Mouse (Mus musculus): ENCODE data around the gene 9130008F23Rik. TPM values are rescaled to one million over a fixed set of nuclear protein-coding genes. Genes with fewer than 3 reads are reported as not detected.

The 9130008F23Rik gene
- polyA plus RNA-seq (2016; fragmentation: Nextera tagmentation; extraction: Ambion mirVana), result 1.1 and 1.5 TPM in 2 replicates

DNA sequence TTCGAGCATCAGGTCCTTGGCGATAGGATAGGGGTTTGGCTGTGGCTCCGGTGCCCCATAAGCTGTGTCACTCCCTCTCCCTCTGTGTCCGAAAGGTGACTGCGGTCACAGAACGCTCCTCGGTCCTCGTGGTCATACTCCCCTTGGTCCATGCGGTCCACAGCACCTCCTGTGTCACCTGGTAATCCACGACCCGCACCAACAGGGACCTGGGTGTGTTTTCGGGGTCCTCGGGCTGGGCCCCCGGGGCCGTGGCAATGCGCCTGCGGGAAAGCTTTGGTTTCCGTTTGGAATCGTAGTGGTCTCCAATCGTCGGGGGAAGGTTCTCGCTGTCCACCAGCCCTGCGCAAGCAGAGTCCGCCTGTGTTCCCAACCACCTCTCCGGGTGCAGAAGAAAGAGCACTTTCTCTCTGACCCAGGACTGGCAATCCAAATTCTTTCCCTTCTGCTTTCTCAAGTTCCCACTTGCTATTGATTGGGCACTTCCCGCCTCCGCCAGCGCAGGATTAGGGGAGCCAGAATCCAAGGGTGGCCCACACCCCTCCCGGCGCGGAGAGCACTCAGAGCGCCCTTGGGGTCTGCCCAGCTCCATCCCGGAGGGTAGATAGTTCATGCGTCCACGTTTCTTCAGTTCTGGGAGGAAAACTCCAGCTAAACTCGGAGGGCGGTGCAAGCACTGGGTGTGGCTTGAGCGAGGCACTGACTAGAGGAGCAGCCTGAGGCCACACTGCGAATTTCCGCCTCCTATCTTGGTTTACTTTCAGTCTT is at the start of gene 9130008F23Rik:
TSS of gene 9130008F23Rik (minus strand) at position 636 of the 768 bp plus-strand sequence.
- H3K36me3 ChIP-seq, result no peaks in the 10 kb centered on the region
- peak within 1 kb of the TSS; percentile 87 for H3K4me2 ChIP-seq
- no peak within 1 kb of the TSS for H3K27ac ChIP-seq
- no peaks in the 10 kb centered on the region for H3K9me3 ChIP-seq
- under 1% methylated on average over 40 of the region's 40 CpGs for WGBS
- peak within 1 kb of the TSS; percentile 66 for H3K9ac ChIP-seq (replicated peaks)
- peak within 1 kb of the TSS; percentile 59 for H3K4me3 ChIP-seq (replicated peaks)
- peak; percentile 72 for ATAC-seq (ENCODE audit: insufficient number of reproducible peaks, insufficient read depth, low FRiP score, low TSS enrichment, low read depth)
- H3K27me3 ChIP-seq, result no peaks in the 10 kb centered on the region
- H3K4me1 ChIP-seq (replicated peaks), result no peaks in the 10 kb centered on the region

DNA sequence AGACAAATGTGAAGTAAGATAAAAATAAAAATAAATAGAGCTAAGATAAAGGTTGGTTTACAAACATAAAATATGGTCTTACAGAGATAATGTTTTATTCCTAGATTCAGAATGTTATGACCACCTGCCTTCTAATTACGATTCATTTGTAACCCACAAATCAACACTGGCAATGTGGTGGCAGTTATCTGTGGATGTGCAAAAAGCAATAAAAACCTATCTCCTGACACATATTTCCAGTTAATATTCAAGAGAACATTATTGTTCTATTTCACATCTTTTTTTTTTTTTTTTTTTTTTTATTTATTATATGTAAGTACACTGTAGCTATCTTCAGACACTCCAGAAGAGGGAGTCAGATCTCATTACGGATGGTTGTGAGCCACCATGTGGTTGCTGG is 35.1 kb upstream of the 9130008F23Rik start:
- WGBS, result 95% methylated on average over 2 of the region's 2 CpGs
- Histone ChIP-seq H3K9ac (replicated peaks) (no peak overlapping the region), H3K4me3 (replicated peaks) (no peak overlapping the region), H3K4me2 (no peak overlapping the region), H3K27me3 (no peaks in the 10 kb centered on the region), H3K4me1 (replicated peaks) (no peaks in the 10 kb centered on the region), H3K27ac (no peak overlapping the region), H3K9me3 (no peaks in the 10 kb centered on the region), H3K36me3 (no peaks in the 10 kb centered on the region)
- ATAC-seq (ENCODE audit: insufficient number of reproducible peaks, insufficient read depth, low FRiP score, low TSS enrichment, low read depth), result no peak

DNA sequence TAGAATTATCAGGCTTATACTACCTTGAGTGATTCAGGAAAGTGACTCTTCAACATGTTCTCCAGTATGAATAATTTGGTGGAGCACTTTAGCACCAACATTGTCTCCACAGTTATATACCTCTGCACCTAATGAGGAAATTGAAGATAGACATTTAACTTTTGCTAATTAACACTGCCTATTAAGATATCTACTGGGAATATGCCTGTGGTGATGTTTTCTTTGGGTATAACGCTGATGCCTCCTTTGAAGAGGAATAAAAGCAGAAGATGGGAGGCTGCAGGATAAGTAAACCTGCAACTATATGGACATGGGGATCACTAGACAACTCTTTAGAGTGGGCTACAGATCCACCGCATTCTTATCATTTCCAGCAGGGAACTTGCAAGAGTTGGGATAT is 33.9 kb upstream of the 9130008F23Rik start, which contains the start of gene Glyatl3:
TSS of gene Glyatl3 (minus strand) at position 101 of the 400 bp plus-strand sequence.
- Histone ChIP-seq H3K4me2 (no peak within 1 kb of the TSS), H3K4me3 (replicated peaks) (no peak within 1 kb of the TSS), H3K36me3 (no peaks in the 10 kb centered on the region), H3K9ac (replicated peaks) (no peak within 1 kb of the TSS), H3K9me3 (no peaks in the 10 kb centered on the region), H3K27me3 (no peaks in the 10 kb centered on the region), H3K27ac (no peak within 1 kb of the TSS), H3K4me1 (replicated peaks) (no peaks in the 10 kb centered on the region)
- no peak for ATAC-seq (ENCODE audit: insufficient number of reproducible peaks, insufficient read depth, low FRiP score, low TSS enrichment, low read depth)
- 97% methylated on average over 2 of the region's 2 CpGs for WGBS

DNA sequence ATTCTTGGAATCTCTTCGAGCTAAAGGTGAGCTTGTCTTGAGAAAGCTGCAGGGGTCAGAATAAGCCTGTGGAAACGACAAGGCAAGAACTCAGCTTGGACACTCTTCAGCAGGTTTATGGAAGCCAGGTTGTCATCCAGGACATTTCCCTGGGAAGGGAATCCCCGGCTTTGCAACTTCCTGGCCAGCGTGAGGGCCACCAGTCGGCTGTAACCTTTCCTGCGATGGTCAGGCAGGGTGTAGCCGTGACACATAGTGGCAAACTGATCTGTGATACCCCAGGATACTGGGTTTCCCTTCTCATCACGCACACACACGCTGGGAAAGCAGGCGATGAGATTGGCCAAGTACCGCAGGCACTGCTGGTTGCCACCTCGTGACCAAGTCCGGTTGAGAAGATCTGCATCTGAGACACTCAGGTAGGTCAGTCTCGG is 24.4 kb upstream of the 9130008F23Rik start:
- no peaks in the 10 kb centered on the region for H3K9me3 ChIP-seq
- H3K36me3 ChIP-seq, result no peaks in the 10 kb centered on the region
- H3K4me2 ChIP-seq, result peak overlapping the region; percentile 45
- H3K4me3 ChIP-seq (replicated peaks), result peak overlapping the region; percentile 16; the same call in 1 of the 2 replicates
- no peak overlapping the region for H3K27ac ChIP-seq
- H3K9ac ChIP-seq (replicated peaks), result no peak overlapping the region
- peaks cover 9% of the 10 kb centered on the region; the same call in 1 of the 2 replicates for H3K4me1 ChIP-seq (replicated peaks)
- no peaks in the 10 kb centered on the region for H3K27me3 ChIP-seq
- 6% methylated on average over 13 of the region's 14 CpGs for WGBS
- ATAC-seq (ENCODE audit: insufficient number of reproducible peaks, insufficient read depth, low FRiP score, low TSS enrichment, low read depth), result no peak

DNA sequence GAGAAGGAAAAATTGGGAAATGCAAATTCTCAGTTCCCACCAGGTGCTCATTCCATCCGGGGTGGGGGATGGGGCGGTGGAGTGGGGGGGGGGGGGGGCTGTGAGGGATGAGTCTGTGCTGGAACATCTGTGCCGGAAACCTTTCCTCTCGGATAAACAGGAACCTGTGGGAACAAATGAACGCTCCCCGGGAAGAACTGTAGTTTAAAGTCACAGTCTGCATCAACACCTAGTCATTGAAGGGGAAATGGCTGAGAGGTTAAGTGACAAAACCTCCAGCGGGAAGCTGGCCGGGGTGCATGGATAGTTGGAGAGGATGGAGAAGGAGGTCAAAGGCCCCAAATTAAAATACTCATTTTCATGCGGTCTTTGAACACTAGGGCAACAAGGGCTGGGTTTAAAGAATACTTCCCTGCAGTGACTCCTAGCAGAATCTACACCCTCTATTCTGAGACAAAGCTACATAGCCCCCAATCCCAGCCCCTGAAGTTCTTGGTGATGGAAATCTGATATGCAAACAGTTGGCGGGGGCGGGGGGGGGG is 23.8 kb upstream of the 9130008F23Rik start:
- H3K4me3 ChIP-seq (replicated peaks), result no peak overlapping the region
- no peaks in the 10 kb centered on the region for H3K36me3 ChIP-seq
- H3K4me1 ChIP-seq (replicated peaks), result peaks cover 9% of the 10 kb centered on the region; the same call in 1 of the 2 replicates
- H3K4me2 ChIP-seq, result peak overlapping the region; percentile 45
- H3K9ac ChIP-seq (replicated peaks), result no peak overlapping the region
- H3K27me3 ChIP-seq, result no peaks in the 10 kb centered on the region
- ATAC-seq (ENCODE audit: insufficient number of reproducible peaks, insufficient read depth, low FRiP score, low TSS enrichment, low read depth), result no peak
- no peak overlapping the region for H3K27ac ChIP-seq
- WGBS, result 7% methylated on average over 11 of the region's 11 CpGs
- no peaks in the 10 kb centered on the region for H3K9me3 ChIP-seq

DNA sequence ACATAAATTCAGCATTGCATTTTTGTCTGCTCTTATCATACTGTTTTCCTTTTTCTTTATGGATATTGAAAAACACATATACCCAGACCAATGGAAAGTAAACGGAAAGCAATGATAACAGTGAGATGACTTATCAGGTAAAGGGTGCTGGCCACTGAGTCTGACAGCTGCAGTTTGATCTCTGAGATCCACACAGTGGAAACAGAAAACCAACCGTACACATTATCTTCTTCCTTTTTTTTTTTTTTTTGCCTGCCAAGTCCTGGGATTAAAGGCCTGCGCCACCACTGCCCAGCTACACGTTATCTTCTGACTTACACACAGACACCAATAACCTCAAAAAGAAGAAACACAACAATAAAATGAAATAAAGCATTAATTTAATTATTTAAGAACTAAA is 23.0 kb upstream of the 9130008F23Rik start:
- Histone ChIP-seq H3K4me3 (replicated peaks) (no peak overlapping the region), H3K27ac (no peak overlapping the region), H3K4me2 (no peak overlapping the region), H3K4me1 (replicated peaks) (peaks cover 9% of the 10 kb centered on the region; the same call in 1 of the 2 replicates), H3K9me3 (no peaks in the 10 kb centered on the region), H3K27me3 (no peaks in the 10 kb centered on the region), H3K36me3 (no peaks in the 10 kb centered on the region), H3K9ac (replicated peaks) (no peak overlapping the region)
- ATAC-seq (ENCODE audit: insufficient number of reproducible peaks, insufficient read depth, low FRiP score, low TSS enrichment, low read depth), result no peak
- WGBS, result 65% methylated on average over 4 of the region's 4 CpGs

DNA sequence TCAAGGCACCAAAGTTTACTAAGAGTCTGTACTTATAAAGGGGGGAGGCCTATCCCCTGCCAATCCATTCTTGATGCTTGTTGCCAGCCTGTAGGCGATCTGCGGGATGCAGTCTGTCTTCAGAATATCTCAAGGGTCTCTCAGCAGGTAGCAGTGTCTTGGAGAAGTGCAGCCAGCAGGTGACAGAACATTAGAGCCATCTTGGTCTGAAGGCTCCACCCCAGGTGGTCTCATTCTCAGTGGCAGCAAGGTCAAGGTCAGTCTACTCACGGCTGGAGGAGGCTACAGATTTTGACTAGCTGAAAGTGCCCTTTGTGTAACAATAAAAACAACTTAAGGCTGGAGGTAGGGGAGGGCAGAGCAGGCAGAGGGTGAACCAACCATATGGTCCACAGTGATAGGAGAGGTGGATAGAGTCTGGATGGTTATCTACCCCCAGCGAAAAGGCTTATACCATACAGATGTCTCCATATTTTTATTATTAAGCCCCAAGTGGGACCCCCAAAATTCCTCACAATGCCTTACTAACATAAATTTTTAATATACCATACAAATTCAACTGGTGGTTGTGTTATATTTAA is 19.5 kb upstream of the 9130008F23Rik start:
- Histone ChIP-seq H3K9ac (replicated peaks) (no peak overlapping the region), H3K4me1 (replicated peaks) (peaks cover 9% of the 10 kb centered on the region; the same call in 1 of the 2 replicates), H3K4me3 (replicated peaks) (no peak overlapping the region), H3K27ac (no peak overlapping the region), H3K27me3 (no peaks in the 10 kb centered on the region), H3K36me3 (no peaks in the 10 kb centered on the region), H3K4me2 (no peak overlapping the region), H3K9me3 (no peaks in the 10 kb centered on the region)
- ATAC-seq (ENCODE audit: insufficient number of reproducible peaks, insufficient read depth, low FRiP score, low TSS enrichment, low read depth), result no peak
- 44% methylated on average over 4 of the region's 4 CpGs for WGBS

DNA sequence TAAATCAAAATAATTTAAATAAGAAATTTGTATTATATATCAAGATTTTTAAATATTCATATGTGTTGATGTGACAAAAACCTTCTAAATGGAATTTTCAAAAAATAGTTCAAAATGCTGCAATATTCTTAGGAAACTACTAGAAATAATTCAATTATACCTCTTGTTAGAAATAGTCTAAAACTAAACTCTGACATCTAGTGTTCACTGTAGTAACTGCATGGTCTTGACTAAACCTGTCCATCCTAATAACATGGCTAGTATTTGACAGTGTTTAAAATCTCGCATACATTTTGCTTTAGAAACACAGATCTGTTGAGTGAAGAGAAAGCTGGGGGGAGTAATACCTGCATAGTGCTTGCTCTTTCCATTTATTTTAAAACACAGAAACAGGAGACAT is 16.5 kb upstream of the 9130008F23Rik start:
- Histone ChIP-seq H3K27ac (no peak overlapping the region), H3K4me1 (replicated peaks) (no peaks in the 10 kb centered on the region), H3K9ac (replicated peaks) (no peak overlapping the region), H3K4me2 (no peak overlapping the region), H3K36me3 (no peaks in the 10 kb centered on the region), H3K9me3 (no peaks in the 10 kb centered on the region), H3K4me3 (replicated peaks) (no peak overlapping the region), H3K27me3 (no peaks in the 10 kb centered on the region)
- WGBS, result 78% methylated on average over 1 of the region's 1 CpGs
- ATAC-seq (ENCODE audit: insufficient number of reproducible peaks, insufficient read depth, low FRiP score, low TSS enrichment, low read depth), result no peak

DNA sequence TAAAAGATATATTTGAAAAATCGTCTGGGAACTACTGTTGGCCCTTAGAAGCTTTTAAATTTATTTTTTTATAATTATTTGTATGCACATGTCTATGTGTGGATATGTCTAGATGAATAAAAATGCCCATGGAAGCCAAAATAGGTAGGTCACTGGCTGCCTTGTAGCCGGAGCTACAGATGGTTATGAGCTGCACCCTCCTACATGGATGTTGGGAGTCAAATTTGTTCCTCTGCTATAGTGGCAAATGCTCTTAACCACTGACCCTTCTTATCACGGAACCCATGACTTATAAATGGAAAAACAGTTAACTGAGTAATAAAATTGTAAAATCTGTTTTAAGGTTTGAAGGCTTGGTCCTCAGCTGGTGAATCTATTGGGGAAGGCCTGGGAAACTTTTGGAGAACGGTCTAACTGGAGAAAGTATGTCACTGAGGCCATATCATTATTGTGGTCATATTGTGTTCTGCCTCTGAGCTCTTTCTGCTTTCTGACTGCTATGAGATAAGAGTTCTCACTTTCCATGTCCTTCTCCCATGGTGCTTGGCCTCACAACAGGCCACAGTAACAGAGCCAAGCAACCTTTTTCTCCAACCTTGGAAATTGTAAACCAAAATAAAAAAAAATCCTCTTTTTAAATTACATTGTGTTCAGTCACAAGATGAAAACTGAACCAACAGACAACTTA is 7.6 kb upstream of the 9130008F23Rik start:
- 78% methylated on average over 4 of the region's 4 CpGs for WGBS
- no peak overlapping the region for H3K4me3 ChIP-seq (replicated peaks)
- no peak overlapping the region for H3K27ac ChIP-seq
- H3K9ac ChIP-seq (replicated peaks), result no peak overlapping the region
- ATAC-seq (ENCODE audit: insufficient number of reproducible peaks, insufficient read depth, low FRiP score, low TSS enrichment, low read depth), result no peak
- no peak overlapping the region for H3K4me2 ChIP-seq
- no peaks in the 10 kb centered on the region for H3K27me3 ChIP-seq
- H3K9me3 ChIP-seq, result no peaks in the 10 kb centered on the region
- no peaks in the 10 kb centered on the region for H3K4me1 ChIP-seq (replicated peaks)
- no peaks in the 10 kb centered on the region for H3K36me3 ChIP-seq

DNA sequence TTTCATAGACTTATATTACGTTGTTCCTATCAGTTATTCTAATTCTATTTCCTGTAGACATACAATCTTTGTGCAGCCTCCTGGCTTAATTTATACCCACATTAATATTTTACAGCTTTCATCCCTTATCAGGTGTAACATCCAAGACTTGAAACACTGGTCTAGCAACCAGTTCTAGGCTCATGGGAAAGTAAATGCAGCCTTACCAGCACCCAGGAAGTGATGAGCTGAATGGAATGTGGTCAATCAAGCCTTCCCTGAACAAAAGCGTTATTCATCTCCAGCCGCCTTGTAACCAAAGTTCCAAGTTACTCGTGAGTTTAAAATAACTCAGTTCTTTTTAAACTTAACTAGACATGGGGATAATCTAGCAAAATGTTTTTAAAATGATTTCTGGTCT is 4.8 kb upstream of the 9130008F23Rik start:
- H3K4me2 ChIP-seq, result no peak overlapping the region
- no peak overlapping the region for H3K9ac ChIP-seq (replicated peaks)
- H3K36me3 ChIP-seq, result no peaks in the 10 kb centered on the region
- H3K4me3 ChIP-seq (replicated peaks), result no peak overlapping the region
- ATAC-seq (ENCODE audit: insufficient number of reproducible peaks, insufficient read depth, low FRiP score, low TSS enrichment, low read depth), result no peak
- no peaks in the 10 kb centered on the region for H3K4me1 ChIP-seq (replicated peaks)
- H3K27me3 ChIP-seq, result no peaks in the 10 kb centered on the region
- no peak overlapping the region for H3K27ac ChIP-seq
- H3K9me3 ChIP-seq, result no peaks in the 10 kb centered on the region
- WGBS, result 81% methylated on average over 4 of the region's 4 CpGs

DNA sequence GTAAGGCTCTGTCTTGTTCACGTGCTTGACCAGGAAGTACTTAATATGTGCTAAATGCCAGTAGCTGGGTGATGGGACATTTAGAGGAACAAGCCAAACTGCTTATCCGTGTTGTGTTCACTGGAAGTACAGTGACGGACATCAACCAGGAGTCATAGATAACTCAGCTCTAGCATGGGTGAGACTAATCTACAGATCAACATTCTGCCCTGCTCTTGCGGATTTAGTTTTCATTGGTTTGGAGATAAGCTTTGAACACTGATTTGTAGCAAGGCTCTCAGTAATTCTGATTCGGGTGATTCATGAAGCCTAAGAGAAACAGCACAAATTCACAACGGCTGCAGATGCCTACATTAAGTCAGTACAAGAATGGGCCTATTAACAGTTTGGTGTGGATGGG is 1.8 kb upstream of the 9130008F23Rik start:
- Histone ChIP-seq H3K9ac (replicated peaks) (no peak overlapping the region), H3K27ac (no peak overlapping the region), H3K4me2 (no peak overlapping the region), H3K4me1 (replicated peaks) (no peaks in the 10 kb centered on the region), H3K4me3 (replicated peaks) (no peak overlapping the region), H3K27me3 (no peaks in the 10 kb centered on the region), H3K36me3 (no peaks in the 10 kb centered on the region), H3K9me3 (no peaks in the 10 kb centered on the region)
- ATAC-seq (ENCODE audit: insufficient number of reproducible peaks, insufficient read depth, low FRiP score, low TSS enrichment, low read depth), result no peak
- WGBS, result 90% methylated on average over 6 of the region's 6 CpGs
